Mouse (Mus musculus): Measurements from ENCODE around the gene Taf5l. TPM values are rescaled to one million over a fixed set of nuclear protein-coding genes. Genes with fewer than 3 reads are reported as not detected.

The Taf5l gene
- polyA plus RNA-seq (2015; fragmentation: Nextera tagmentation; extraction: Ambion mirVana), result 21.5 and 27.4 TPM in 2 replicates

GRCm38 (mm10) chr8:124021237-124022227, at the start of gene Taf5l, which contains the start of gene Urb2:
Gene Taf5l (minus strand): TSS chr8:124021397.
Gene Urb2 (plus strand): TSS chr8:124021508.
- peaks cover 20% of the 10 kb centered on the region for H3K36me3 ChIP-seq
- H3K4me1 ChIP-seq, result peaks cover 41% of the 10 kb centered on the region
- peak within 1 kb of the TSS; percentile 93 for H3K27ac ChIP-seq (replicated peaks)
- H3K27me3 ChIP-seq (replicated peaks), result no peaks in the 10 kb centered on the region
- H3K4me2 ChIP-seq, result peak within 1 kb of the TSS; percentile 79
- ATAC-seq (ENCODE audit: low FRiP score), result peak; percentile 95
- H3K9ac ChIP-seq (replicated peaks), result peak within 1 kb of the TSS; percentile 73
- WGBS, result under 1% methylated on average over 70 of the region's 74 CpGs
- H3K4me3 ChIP-seq (replicated peaks), result peak within 1 kb of the TSS; percentile 89
- H3K9me3 ChIP-seq (replicated peaks), result no peaks in the 10 kb centered on the region

GRCm38 (mm10) chr8:124070363-124071324, 49.4 kb upstream of the Taf5l start:
- no peak overlapping the region for H3K9ac ChIP-seq (replicated peaks)
- no peaks in the 10 kb centered on the region for H3K36me3 ChIP-seq
- H3K4me2 ChIP-seq, result peak overlapping the region; percentile 21; the same call in 1 of the 2 replicates
- peak overlapping the region; percentile 18 for H3K27ac ChIP-seq (replicated peaks)
- peaks cover 28% of the 10 kb centered on the region for H3K4me1 ChIP-seq
- ATAC-seq (ENCODE audit: low FRiP score), result peak; percentile 50; the same call in 1 of the 2 replicates
- H3K9me3 ChIP-seq (replicated peaks), result no peaks in the 10 kb centered on the region
- WGBS, result 19% methylated on average over 18 of the region's 18 CpGs
- no peak overlapping the region for H3K4me3 ChIP-seq (replicated peaks)
- no peaks in the 10 kb centered on the region for H3K27me3 ChIP-seq (replicated peaks)

- no peaks in the 10 kb centered on the region for H3K36me3 ChIP-seq
- no peak overlapping the region for H3K4me2 ChIP-seq
- H3K9ac ChIP-seq (replicated peaks), result no peak overlapping the region
- 85% methylated on average over 4 of the region's 4 CpGs for WGBS
- ATAC-seq (ENCODE audit: low FRiP score), result no peak
- no peak overlapping the region for H3K27ac ChIP-seq (replicated peaks)
- H3K4me1 ChIP-seq, result peaks cover 26% of the 10 kb centered on the region
- no peaks in the 10 kb centered on the region for H3K9me3 ChIP-seq (replicated peaks)
- H3K27me3 ChIP-seq (replicated peaks), result no peaks in the 10 kb centered on the region
- H3K4me3 ChIP-seq (replicated peaks), result no peak overlapping the region
Observed at GRCm38 (mm10) chr8:124067059-124067750, 46.0 kb upstream of the Taf5l start.

DNA sequence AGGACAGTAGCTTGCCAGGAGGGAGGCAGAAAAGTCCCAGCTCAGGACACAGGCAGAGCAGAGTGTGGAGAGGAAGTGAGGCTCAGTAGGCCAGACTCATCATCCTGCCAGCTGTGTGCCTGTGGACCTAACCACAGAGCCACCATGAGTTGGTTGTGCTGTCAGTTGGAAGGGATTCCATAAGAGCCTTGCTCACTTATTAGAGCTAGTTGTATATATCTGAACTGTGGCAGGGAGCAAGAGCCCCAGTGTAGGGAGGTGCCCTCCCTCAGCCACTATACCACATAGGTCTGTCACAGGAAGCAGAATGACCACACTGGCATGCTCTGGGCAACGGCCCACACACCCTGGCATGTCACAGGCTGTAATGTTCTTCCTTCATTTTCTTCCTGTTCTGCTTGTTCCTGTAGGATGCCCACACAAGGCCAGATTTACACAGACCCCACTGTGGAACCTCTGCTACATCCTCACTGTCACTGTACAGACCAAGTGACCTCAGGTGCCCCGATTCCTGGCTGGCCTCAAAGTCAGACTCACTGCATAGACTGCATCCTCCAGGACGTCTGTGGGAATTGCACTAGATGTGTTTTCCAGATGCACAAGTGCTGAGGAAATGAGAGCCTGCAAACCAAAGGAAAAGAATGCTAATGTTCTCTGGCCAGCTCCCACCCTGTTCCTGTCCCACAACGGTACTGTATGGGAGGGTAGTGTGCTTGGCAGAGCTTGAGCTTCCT, 45.3 kb upstream of the Taf5l start:
- H3K36me3 ChIP-seq, result no peaks in the 10 kb centered on the region
- no peak overlapping the region for H3K27ac ChIP-seq (replicated peaks)
- no peak overlapping the region for H3K9ac ChIP-seq (replicated peaks)
- no peak overlapping the region for H3K4me3 ChIP-seq (replicated peaks)
- 65% methylated on average over 4 of the region's 4 CpGs for WGBS
- H3K4me2 ChIP-seq, result no peak overlapping the region
- no peak for ATAC-seq (ENCODE audit: low FRiP score)
- H3K4me1 ChIP-seq, result peaks cover 24% of the 10 kb centered on the region
- H3K9me3 ChIP-seq (replicated peaks), result no peaks in the 10 kb centered on the region
- no peaks in the 10 kb centered on the region for H3K27me3 ChIP-seq (replicated peaks)

- 81% methylated on average over 11 of the region's 11 CpGs for WGBS
- Histone ChIP-seq H3K27me3 (replicated peaks) (no peaks in the 10 kb centered on the region), H3K4me3 (replicated peaks) (no peak overlapping the region), H3K27ac (replicated peaks) (no peak overlapping the region), H3K36me3 (no peaks in the 10 kb centered on the region), H3K9me3 (replicated peaks) (no peaks in the 10 kb centered on the region), H3K4me2 (no peak overlapping the region), H3K4me1 (no peaks in the 10 kb centered on the region), H3K9ac (replicated peaks) (no peak overlapping the region)
- ATAC-seq (ENCODE audit: low FRiP score), result no peak
Observed at GRCm38 (mm10) chr8:124056832-124057655, 35.8 kb upstream of the Taf5l start.

GRCm38 (mm10) chr8:124052568-124052967, 31.4 kb upstream of the Taf5l start:
- WGBS, result 61% methylated on average over 4 of the region's 4 CpGs

GRCm38 (mm10) chr8:124052110-124052509, 30.9 kb upstream of the Taf5l start:
- Histone ChIP-seq H3K4me1 (no peaks in the 10 kb centered on the region), H3K36me3 (peaks cover 19% of the 10 kb centered on the region), H3K4me2 (no peak overlapping the region), H3K27me3 (replicated peaks) (no peaks in the 10 kb centered on the region), H3K4me3 (replicated peaks) (no peak overlapping the region), H3K27ac (replicated peaks) (no peak overlapping the region), H3K9ac (replicated peaks) (no peak overlapping the region), H3K9me3 (replicated peaks) (no peaks in the 10 kb centered on the region)
- ATAC-seq (ENCODE audit: low FRiP score), result no peak
- 19% methylated on average over 3 of the region's 3 CpGs for WGBS

More at GRCm38 (mm10) chr8:124052568-124052967, 31.4 kb upstream of the Taf5l start:
- Histone ChIP-seq H3K36me3 (peaks cover 14% of the 10 kb centered on the region), H3K4me1 (no peaks in the 10 kb centered on the region), H3K4me2 (no peak overlapping the region), H3K27me3 (replicated peaks) (no peaks in the 10 kb centered on the region), H3K9ac (replicated peaks) (no peak overlapping the region), H3K9me3 (replicated peaks) (no peaks in the 10 kb centered on the region), H3K4me3 (replicated peaks) (no peak overlapping the region), H3K27ac (replicated peaks) (no peak overlapping the region)
- ATAC-seq (ENCODE audit: low FRiP score), result no peak

DNA sequence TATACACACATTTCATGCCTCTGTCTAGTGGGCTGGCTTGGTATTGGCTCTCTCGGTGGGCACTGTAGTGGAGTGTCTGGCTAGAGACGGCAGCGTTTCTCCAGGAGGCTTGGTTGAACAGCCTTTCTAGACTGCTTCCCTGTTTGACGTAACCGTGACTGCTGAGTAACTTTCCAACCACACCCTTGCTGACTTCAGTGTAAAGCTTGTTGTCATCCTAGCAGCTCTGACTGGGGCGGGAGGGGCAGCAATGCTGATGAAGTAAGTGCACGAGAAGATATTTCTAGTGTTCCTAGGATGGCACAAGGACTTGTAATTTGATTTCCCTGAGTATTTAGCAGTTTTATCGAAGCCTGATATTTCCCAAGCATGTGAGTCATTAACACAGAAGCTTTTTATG, 24.7 kb upstream of the Taf5l start:
- no peaks in the 10 kb centered on the region for H3K9me3 ChIP-seq (replicated peaks)
- H3K9ac ChIP-seq (replicated peaks), result no peak overlapping the region
- 89% methylated on average over 8 of the region's 8 CpGs for WGBS
- no peaks in the 10 kb centered on the region for H3K27me3 ChIP-seq (replicated peaks)
- no peak overlapping the region for H3K4me3 ChIP-seq (replicated peaks)
- H3K4me2 ChIP-seq, result no peak overlapping the region
- no peak overlapping the region for H3K27ac ChIP-seq (replicated peaks)
- no peaks in the 10 kb centered on the region for H3K4me1 ChIP-seq
- ATAC-seq (ENCODE audit: low FRiP score), result no peak
- peaks cover 50% of the 10 kb centered on the region for H3K36me3 ChIP-seq

- Histone ChIP-seq H3K4me1 (no peaks in the 10 kb centered on the region), H3K4me2 (no peak overlapping the region), H3K36me3 (peaks cover 48% of the 10 kb centered on the region), H3K9me3 (replicated peaks) (no peaks in the 10 kb centered on the region), H3K27me3 (replicated peaks) (no peaks in the 10 kb centered on the region), H3K9ac (replicated peaks) (no peak overlapping the region), H3K4me3 (replicated peaks) (no peak overlapping the region), H3K27ac (replicated peaks) (no peak overlapping the region)
- WGBS, result 96% methylated on average over 12 of the region's 12 CpGs
- no peak for ATAC-seq (ENCODE audit: low FRiP score)
Observed at GRCm38 (mm10) chr8:124044931-124045330, 23.7 kb upstream of the Taf5l start.

DNA sequence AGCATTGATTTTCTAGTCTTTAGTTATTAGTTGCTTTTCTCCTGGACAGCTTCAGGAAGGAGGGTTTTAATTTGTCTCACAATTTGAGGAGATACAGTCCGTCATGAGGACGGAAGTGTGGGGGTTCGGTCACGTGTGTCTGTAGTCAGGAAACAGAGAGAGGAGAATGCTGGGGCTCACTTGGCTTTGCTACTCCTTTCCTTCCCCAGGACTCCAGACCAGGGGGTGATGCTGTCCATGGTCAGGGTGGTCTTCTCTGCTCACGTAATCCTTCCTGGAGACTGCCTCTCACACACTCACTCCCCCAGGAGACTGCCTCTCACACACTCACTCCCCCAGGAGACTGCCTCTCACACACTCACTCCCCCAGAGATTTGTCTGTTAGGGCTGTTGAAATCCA, 23.2 kb upstream of the Taf5l start:
- 98% methylated on average over 5 of the region's 5 CpGs for WGBS
- H3K9me3 ChIP-seq (replicated peaks), result no peaks in the 10 kb centered on the region
- H3K9ac ChIP-seq (replicated peaks), result no peak overlapping the region
- no peak for ATAC-seq (ENCODE audit: low FRiP score)
- no peak overlapping the region for H3K27ac ChIP-seq (replicated peaks)
- H3K4me1 ChIP-seq, result no peaks in the 10 kb centered on the region
- H3K4me2 ChIP-seq, result no peak overlapping the region
- no peaks in the 10 kb centered on the region for H3K27me3 ChIP-seq (replicated peaks)
- H3K4me3 ChIP-seq (replicated peaks), result no peak overlapping the region
- H3K36me3 ChIP-seq, result peaks cover 50% of the 10 kb centered on the region

All from neural tube, embryonic 15.5 days (tissue).